Mouse (Mus musculus) spleen, postnatal 14 days (tissue): ENCODE results near the gene Ptn.
"Not testable (repeated sequence)": the region's sequence is repeated elsewhere in the genome, so short reads cannot be mapped to it uniquely, and the experiment has no call there.

Source experiments
- DNase-seq, 2 experiments: peaks; one replicate each; pipeline ENCODE4 v3.0.0; 2021 to 2022; ENCODE audit warnings: low spot score in 2 of 2

Ptn gene

DNA sequence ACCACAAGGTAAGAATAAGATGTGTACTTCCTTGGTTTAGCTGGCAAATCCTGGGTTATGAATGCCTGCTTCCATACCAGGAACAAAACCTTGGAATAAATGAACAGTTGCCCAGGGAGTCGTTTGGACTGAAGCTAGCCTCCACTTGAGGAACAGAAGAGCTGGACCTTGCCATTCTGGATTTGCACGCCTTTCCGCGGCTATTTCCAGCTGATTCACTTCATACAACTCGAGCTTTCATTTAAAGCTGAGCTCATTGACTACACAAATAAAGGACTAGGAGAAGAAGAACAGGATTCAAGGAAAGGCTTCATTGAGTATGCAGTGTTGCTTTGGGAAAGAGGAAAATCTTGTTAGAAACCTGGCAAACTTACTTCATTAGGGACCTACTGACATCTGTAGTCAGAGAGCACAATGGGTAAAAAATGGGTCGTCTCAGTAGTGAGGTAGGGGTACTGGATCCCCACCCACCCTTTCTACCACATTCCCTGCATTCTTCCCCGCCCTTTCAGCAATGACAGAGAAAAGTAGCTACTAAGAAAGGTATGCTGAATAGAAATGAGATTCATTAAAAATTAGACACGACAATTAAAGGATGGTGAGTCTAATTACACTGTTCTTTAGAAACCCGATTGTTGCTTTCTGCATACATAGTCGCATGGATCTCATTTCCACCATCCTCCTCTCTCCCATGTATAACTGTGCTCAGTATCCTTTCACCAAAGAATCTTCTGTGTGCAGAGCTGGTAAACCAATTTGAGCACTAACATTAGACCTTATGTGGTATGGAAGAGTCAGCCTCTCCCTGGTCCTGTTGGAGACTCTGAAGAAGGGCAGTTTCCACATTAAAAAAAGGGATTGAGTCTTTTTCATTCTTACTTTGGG, 54.8 kb downstream of the Ptn start:
- no peak for DNase-seq

GRCm38 (mm10) chr6:36752887-36753286, 57.1 kb downstream of the Ptn start:
- DNase-seq = no peak

DNA sequence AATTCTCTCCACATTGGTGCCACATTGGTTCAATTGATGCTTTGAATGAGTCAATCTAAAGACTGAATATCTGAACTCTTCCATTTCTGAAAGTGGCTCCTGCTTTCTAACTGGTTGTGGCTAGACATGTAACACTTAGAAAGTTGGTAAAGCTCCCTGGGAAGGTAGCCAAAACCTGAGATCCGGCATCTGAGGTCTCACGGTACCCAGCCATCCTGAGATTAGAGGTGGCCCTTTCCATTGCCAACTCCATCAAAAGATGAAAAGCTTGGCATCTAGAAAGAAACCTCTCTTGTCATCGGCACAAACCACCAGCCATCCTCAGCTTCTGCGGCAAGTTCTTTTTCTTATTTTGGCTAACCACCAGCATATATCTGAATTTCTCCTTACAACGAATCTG, 70.2 kb downstream of the Ptn start:
- DNase-seq = no peak

GRCm38 (mm10) chr6:36736763-36737162, 73.3 kb downstream of the Ptn start:
- DNase-seq = no peak

DNA sequence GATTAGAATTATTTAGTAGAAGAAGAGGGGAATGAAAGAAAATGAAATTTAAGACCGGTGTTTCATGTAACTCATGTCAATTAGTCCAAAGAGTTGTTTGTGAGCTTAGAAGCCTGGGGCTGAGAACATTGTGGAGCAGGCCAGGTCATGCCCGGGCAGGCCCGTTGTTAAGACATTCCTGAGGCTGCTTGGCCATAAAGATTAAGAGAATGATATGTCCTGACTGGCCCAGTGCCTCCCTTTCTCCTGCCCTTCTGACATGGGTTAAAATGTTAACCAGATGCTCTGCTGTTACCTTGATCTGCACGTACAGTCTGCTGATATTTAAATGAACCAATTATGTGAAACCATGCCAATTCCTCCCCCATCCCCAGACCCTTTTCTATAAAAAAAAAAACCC, 74.4 kb downstream of the Ptn start:
- not testable (repeated sequence) for DNase-seq

DNA sequence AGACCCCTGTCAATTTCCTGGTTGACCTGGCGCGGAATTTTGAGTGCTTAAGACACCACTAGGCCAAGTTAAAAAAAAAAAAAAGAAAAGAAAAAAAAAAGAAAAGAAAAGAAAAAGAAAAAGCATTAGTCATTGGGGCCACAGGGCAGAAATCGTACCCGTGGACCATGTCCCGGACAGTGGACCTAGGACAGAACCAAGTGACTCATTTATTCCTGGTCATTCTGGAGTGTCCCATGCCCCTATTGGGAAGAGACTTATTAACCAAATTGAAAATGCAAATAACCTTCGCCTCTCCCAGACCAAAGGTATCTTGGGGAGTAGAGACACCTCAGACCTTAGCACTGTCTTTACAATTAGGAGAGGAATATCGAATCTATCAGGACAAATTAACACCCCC, 80.2 kb downstream of the Ptn start:
- not testable (repeated sequence) for DNase-seq

GRCm38 (mm10) chr6:36728079-36728478, 81.9 kb downstream of the Ptn start:
- no peak for DNase-seq

- no peak for DNase-seq
Observed at GRCm38 (mm10) chr6:36725509-36726160, 84.4 kb downstream of the Ptn start.

GRCm38 (mm10) chr6:36722769-36723549, 87.1 kb downstream of the Ptn start:
- DNase-seq = no peak

GRCm38 (mm10) chr6:36713329-36713728, 96.7 kb downstream of the Ptn start:
- no peak for DNase-seq

DNA sequence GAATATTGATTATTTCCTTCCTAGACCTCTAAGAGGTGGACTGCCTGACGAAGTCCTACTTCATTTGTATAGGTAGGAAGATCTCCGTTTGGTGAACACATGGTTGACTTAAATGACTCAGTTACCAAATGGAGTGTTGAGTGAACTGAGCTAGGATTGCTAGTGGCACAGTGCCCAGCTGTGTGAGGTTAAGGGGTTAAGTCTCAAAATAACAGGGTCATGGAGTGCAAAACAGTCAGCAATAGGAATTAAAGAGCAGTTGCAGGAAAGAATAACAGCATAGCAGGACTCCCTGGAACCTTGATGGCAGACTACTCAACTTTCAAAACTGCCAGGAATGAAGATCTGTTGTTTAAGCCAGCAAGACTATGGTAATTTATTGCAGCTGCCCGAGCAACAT, 114.5 kb downstream of the Ptn start:
- DNase-seq = no peak

DNA sequence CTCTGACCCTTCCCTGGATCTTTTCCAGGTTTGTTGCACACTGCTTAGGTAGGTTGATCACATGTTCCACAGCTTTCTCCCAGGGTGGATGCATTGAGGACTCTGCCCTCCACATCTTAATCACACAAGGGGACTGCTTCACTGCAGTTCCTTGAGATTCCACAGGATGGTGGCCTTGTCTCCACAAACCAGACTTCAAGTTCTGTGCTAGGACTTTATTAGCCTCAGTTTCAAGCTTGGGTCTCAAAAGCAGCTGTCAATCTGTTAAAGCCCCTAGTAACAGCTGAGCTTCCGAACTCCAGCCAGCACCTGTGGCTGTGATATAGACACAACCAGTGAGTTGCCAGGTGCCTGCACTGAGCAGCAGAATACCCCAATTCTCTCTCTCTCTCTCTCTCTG, 118.5 kb downstream of the Ptn start:
- DNase-seq = no peak

- no peak for DNase-seq
Observed at GRCm38 (mm10) chr6:36690941-36691340, 119.1 kb downstream of the Ptn start.

DNA sequence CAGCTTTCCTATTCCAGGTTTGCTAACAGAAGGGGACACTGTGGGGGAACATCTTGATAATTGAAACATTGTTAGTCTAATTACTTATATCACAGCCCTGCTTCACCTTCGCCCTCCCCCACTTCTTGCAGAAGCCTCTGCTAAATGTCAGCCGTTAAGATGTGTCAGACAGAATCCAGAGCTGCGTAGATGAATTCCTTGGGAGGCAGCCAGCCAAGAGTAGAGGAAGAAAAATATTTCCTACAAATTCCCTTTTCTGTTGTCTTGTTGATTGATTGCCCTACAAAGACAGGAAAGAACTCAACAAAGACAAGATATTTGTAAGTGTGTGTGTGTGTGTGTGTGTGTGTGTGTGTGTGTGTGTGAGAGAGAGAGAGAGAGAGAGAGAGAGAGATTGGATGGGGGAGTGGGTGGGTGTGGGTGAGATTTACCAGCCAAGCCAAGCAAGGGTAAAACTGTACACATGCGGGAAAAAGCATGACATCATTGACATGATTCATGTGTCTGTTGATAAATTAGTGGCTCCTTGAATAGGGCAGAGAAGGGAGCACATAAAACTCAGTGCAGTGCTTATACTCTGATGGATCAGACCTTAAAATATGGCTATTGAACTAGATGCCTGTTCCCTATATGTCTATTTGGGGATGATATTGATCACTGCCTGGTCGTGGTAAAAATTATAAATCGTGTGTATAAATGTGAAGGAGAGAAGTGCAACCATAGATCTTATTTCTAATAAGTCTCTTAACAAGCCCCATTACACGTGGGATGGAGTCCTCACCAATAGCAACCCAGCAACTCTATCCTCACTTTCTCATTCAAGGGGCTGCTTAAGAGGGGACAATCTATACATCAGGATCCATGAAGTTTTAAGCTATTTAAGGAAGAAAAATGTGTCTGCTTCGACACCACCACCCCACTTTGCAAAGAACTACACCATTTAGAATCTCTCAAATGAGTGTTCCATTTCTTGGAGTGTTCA, 133.0 kb downstream of the Ptn start:
- no peak for DNase-seq

DNA sequence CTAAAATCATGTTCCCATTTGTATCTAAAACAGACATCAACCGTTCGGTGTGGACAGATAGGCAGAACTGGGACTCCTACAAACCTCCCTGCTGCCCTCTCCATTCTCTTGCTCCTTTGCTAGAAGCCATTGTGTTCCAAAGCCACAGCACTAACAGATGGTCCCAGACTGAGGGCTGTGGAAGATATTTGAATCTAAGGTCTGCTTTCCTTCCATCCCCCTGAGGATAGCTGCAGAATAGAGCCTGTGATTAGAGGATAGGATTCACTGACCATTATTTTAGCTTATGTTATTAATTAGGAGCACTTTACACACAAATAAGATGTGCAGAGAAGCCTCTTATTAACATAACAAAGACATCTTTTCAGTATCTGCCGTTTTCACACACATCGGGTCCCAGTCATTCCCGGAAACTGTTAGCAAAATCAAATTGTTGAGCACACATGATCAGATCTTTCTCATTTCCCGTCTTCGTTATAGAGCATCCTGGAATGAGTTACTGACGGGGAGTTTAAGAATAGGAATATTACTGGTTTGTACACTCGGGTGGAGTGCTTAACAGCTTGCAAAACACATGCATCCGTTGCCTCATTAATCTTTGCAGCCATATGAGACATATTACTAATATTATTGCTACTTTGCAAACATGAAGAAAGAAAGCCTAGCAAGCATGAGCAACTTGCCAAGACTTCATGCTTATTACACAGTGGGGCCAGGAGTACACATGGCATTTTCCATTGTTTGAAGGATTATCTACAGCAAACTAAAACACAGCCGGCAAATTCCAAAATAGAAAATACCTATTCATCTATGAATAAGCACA, 137.4 kb downstream of the Ptn start:
- no peak for DNase-seq

GRCm38 (mm10) chr6:36671274-36671673, 138.7 kb downstream of the Ptn start:
- DNase-seq = no peak
